Mouse (Mus musculus): ENCODE measurements around the gene Tcf12. TPM values are rescaled to one million over a fixed set of nuclear protein-coding genes. Genes with fewer than 3 reads are reported as not detected.
A peak's percentile ranks its signal among the peaks of the same experiment; 100 is the strongest.

The Tcf12 gene
- polyA plus RNA-seq, 1 experiment from 2014 or later, result 94.8 TPM

- DNase-seq (ENCODE audit: low spot score) (no peak), ATAC-seq (ENCODE audit: low FRiP score) (no peak)
- peak overlapping the region; percentile 75 for H3K4me3 ChIP-seq (replicated peaks; ENCODE audit: low read length)
- no peaks in the 10 kb centered on the region for H3K27me3 ChIP-seq (ENCODE audit: control insufficient read depth, insufficient read depth, low read length)
- peak overlapping the region; percentile 87 for H3K9ac ChIP-seq
- WGBS, result 0% methylated on average over 22 of the region's 29 CpGs
- H3K4me1 ChIP-seq (replicated peaks; ENCODE audit: control insufficient read depth, insufficient read depth, low read length), result 0 out of 2 replicates have a peak, but pooled peaks cover 7% of the 10 kb centered on the region
- no peaks in the 10 kb centered on the region for H3K9me3 ChIP-seq (ENCODE audit: control insufficient read depth, low read length)
- H3K36me3 ChIP-seq (replicated peaks; ENCODE audit: control insufficient read depth, insufficient read depth), result no peaks in the 10 kb centered on the region
- H3K4me2 ChIP-seq (replicated peaks), result peak overlapping the region; percentile 66
- peak overlapping the region; percentile 94 for H3K27ac ChIP-seq
Observed at GRCm38 (mm10) chr9:72132728-72133088, 21.0 kb upstream of the Tcf12 start.

GRCm38 (mm10) chr9:72129884-72130283 lies 18.2 kb upstream of the Tcf12 start:
- H3K9ac ChIP-seq, result no peak overlapping the region
- no peak overlapping the region for H3K4me2 ChIP-seq (replicated peaks)
- no peaks in the 10 kb centered on the region for H3K9me3 ChIP-seq (ENCODE audit: control insufficient read depth, low read length)
- ATAC-seq (ENCODE audit: low FRiP score) (no peak), DNase-seq (ENCODE audit: low spot score) (no peak)
- H3K27ac ChIP-seq, result no peak overlapping the region
- H3K4me3 ChIP-seq (replicated peaks; ENCODE audit: low read length), result no peak overlapping the region
- H3K27me3 ChIP-seq (ENCODE audit: control insufficient read depth, insufficient read depth, low read length), result no peaks in the 10 kb centered on the region
- WGBS, result 90% methylated on average over 4 of the region's 4 CpGs
- H3K4me1 ChIP-seq (replicated peaks; ENCODE audit: control insufficient read depth, insufficient read depth, low read length), result 0 out of 2 replicates have a peak, but pooled peaks cover 7% of the 10 kb centered on the region
- no peaks in the 10 kb centered on the region for H3K36me3 ChIP-seq (replicated peaks; ENCODE audit: control insufficient read depth, insufficient read depth)

- H3K9me3 ChIP-seq (ENCODE audit: control insufficient read depth, low read length), result no peaks in the 10 kb centered on the region
- H3K4me1 ChIP-seq (replicated peaks; ENCODE audit: control insufficient read depth, insufficient read depth, low read length), result no peaks in the 10 kb centered on the region
- no peak for DNase-seq (ENCODE audit: low spot score)
- H3K27me3 ChIP-seq (ENCODE audit: control insufficient read depth, insufficient read depth, low read length), result no peaks in the 10 kb centered on the region
- no peak overlapping the region for H3K4me2 ChIP-seq (replicated peaks)
- H3K36me3 ChIP-seq (replicated peaks; ENCODE audit: control insufficient read depth, insufficient read depth), result no peaks in the 10 kb centered on the region
- H3K9ac ChIP-seq, result no peak overlapping the region
- 78% methylated on average over 1 of the region's 1 CpGs for WGBS
- ATAC-seq (ENCODE audit: low FRiP score), result no peak
- no peak overlapping the region for H3K4me3 ChIP-seq (replicated peaks; ENCODE audit: low read length)
- no peak overlapping the region for H3K27ac ChIP-seq
Observed at GRCm38 (mm10) chr9:72125442-72125841, 13.8 kb upstream of the Tcf12 start.

- Histone ChIP-seq H3K4me3 (replicated peaks; ENCODE audit: low read length) (no peak overlapping the region), H3K9me3 (ENCODE audit: control insufficient read depth, low read length) (no peaks in the 10 kb centered on the region), H3K4me1 (replicated peaks; ENCODE audit: control insufficient read depth, insufficient read depth, low read length) (no peaks in the 10 kb centered on the region), H3K27ac (no peak overlapping the region), H3K27me3 (ENCODE audit: control insufficient read depth, insufficient read depth, low read length) (no peaks in the 10 kb centered on the region), H3K9ac (no peak overlapping the region), H3K36me3 (replicated peaks; ENCODE audit: control insufficient read depth, insufficient read depth) (no peaks in the 10 kb centered on the region), H3K4me2 (replicated peaks) (no peak overlapping the region)
- ATAC-seq (ENCODE audit: low FRiP score) (no peak), DNase-seq (ENCODE audit: low spot score) (no peak)
Observed at GRCm38 (mm10) chr9:72118490-72118889, 6.8 kb upstream of the Tcf12 start.

GRCm38 (mm10) chr9:72111004-72111621 lies 558 bp downstream of the Tcf12 start:
- H3K4me1 ChIP-seq (replicated peaks; ENCODE audit: control insufficient read depth, insufficient read depth, low read length), result peaks cover 27% of the 10 kb centered on the region
- H3K36me3 ChIP-seq (replicated peaks; ENCODE audit: control insufficient read depth, insufficient read depth), result peaks cover 9% of the 10 kb centered on the region
- WGBS, result under 1% methylated on average over 68 of the region's 90 CpGs
- no peaks in the 10 kb centered on the region for H3K9me3 ChIP-seq (ENCODE audit: control insufficient read depth, low read length)
- H3K9ac ChIP-seq, result peak overlapping the region; percentile 100
- peak overlapping the region; percentile 81 for H3K4me2 ChIP-seq (replicated peaks)
- no peaks in the 10 kb centered on the region for H3K27me3 ChIP-seq (ENCODE audit: control insufficient read depth, insufficient read depth, low read length)
- H3K27ac ChIP-seq, result peak overlapping the region; percentile 97
- ATAC-seq (ENCODE audit: low FRiP score), result peak; percentile 77
- peak; percentile 58 for DNase-seq (ENCODE audit: low spot score)
- H3K4me3 ChIP-seq (replicated peaks; ENCODE audit: low read length), result peak overlapping the region; percentile 99

GRCm38 (mm10) chr9:72110627-72111003 lies 1.1 kb downstream of the Tcf12 start:
- H3K36me3 ChIP-seq (replicated peaks; ENCODE audit: control insufficient read depth, insufficient read depth), result peaks cover 9% of the 10 kb centered on the region
- peak overlapping the region; percentile 100 for H3K9ac ChIP-seq
- peak overlapping the region; percentile 99 for H3K4me3 ChIP-seq (replicated peaks; ENCODE audit: low read length)
- H3K9me3 ChIP-seq (ENCODE audit: control insufficient read depth, low read length), result no peaks in the 10 kb centered on the region
- no peaks in the 10 kb centered on the region for H3K27me3 ChIP-seq (ENCODE audit: control insufficient read depth, insufficient read depth, low read length)
- peak overlapping the region; percentile 81 for H3K4me2 ChIP-seq (replicated peaks)
- peak overlapping the region; percentile 97 for H3K27ac ChIP-seq
- DNase-seq (ENCODE audit: low spot score) (peak; percentile 50), ATAC-seq (ENCODE audit: low FRiP score) (peak; percentile 63)
- H3K4me1 ChIP-seq (replicated peaks; ENCODE audit: control insufficient read depth, insufficient read depth, low read length), result peaks cover 27% of the 10 kb centered on the region
- 1% methylated on average over 23 of the region's 23 CpGs for WGBS

- WGBS, result 88% methylated on average over 1 of the region's 1 CpGs
- Histone ChIP-seq H3K27me3 (ENCODE audit: control insufficient read depth, insufficient read depth, low read length) (no peaks in the 10 kb centered on the region), H3K4me2 (replicated peaks) (no peak overlapping the region), H3K27ac (no peak overlapping the region), H3K4me3 (replicated peaks; ENCODE audit: low read length) (no peak overlapping the region), H3K9me3 (ENCODE audit: control insufficient read depth, low read length) (no peaks in the 10 kb centered on the region), H3K9ac (no peak overlapping the region), H3K4me1 (replicated peaks; ENCODE audit: control insufficient read depth, insufficient read depth, low read length) (peaks cover 10% of the 10 kb centered on the region), H3K36me3 (replicated peaks; ENCODE audit: control insufficient read depth, insufficient read depth) (peaks cover 7% of the 10 kb centered on the region)
- DNase-seq (ENCODE audit: low spot score), result no peak
- no peak for ATAC-seq (ENCODE audit: low FRiP score)
Observed at GRCm38 (mm10) chr9:72103471-72103870, 8.2 kb downstream of the Tcf12 start.

- 82% methylated on average over 7 of the region's 7 CpGs for WGBS
Observed at GRCm38 (mm10) chr9:72099945-72100685, 11.6 kb downstream of the Tcf12 start.

GRCm38 (mm10) chr9:72098056-72098455 lies 13.6 kb downstream of the Tcf12 start:
- no peak overlapping the region for H3K4me2 ChIP-seq (replicated peaks)
- no peak for ATAC-seq (ENCODE audit: low FRiP score)

More at GRCm38 (mm10) chr9:72099945-72100685, 11.6 kb downstream of the Tcf12 start:
- Histone ChIP-seq H3K36me3 (replicated peaks; ENCODE audit: control insufficient read depth, insufficient read depth) (no peaks in the 10 kb centered on the region; the same call in 1 of the 2 replicates), H3K4me2 (replicated peaks) (no peak overlapping the region), H3K4me3 (replicated peaks; ENCODE audit: low read length) (no peak overlapping the region), H3K27ac (no peak overlapping the region), H3K27me3 (ENCODE audit: control insufficient read depth, insufficient read depth, low read length) (no peaks in the 10 kb centered on the region), H3K4me1 (replicated peaks; ENCODE audit: control insufficient read depth, insufficient read depth, low read length) (no peaks in the 10 kb centered on the region; the same call in 1 of the 2 replicates), H3K9ac (no peak overlapping the region), H3K9me3 (ENCODE audit: control insufficient read depth, low read length) (no peaks in the 10 kb centered on the region)
- DNase-seq (ENCODE audit: low spot score), result no peak
- ATAC-seq (ENCODE audit: low FRiP score), result no peak

More at GRCm38 (mm10) chr9:72098056-72098455, 13.6 kb downstream of the Tcf12 start:
- Histone ChIP-seq H3K9me3 (ENCODE audit: control insufficient read depth, low read length) (no peaks in the 10 kb centered on the region), H3K27me3 (ENCODE audit: control insufficient read depth, insufficient read depth, low read length) (no peaks in the 10 kb centered on the region), H3K36me3 (replicated peaks; ENCODE audit: control insufficient read depth, insufficient read depth) (no peaks in the 10 kb centered on the region; the same call in 1 of the 2 replicates), H3K4me1 (replicated peaks; ENCODE audit: control insufficient read depth, insufficient read depth, low read length) (no peaks in the 10 kb centered on the region; the same call in 1 of the 2 replicates), H3K4me3 (replicated peaks; ENCODE audit: low read length) (no peak overlapping the region), H3K9ac (no peak overlapping the region), H3K27ac (no peak overlapping the region)
- no peak for DNase-seq (ENCODE audit: low spot score)
- WGBS, result 97% methylated on average over 2 of the region's 2 CpGs
